Mouse (Mus musculus) left cerebral cortex, adult 2 months (tissue): Measurements from ENCODE around the gene Samd1. TPM values are rescaled to one million over a fixed set of nuclear protein-coding genes. Genes with fewer than 3 reads are reported as not detected.
"Not testable (repeated sequence)": the region's sequence is repeated elsewhere in the genome, so short reads cannot be mapped to it uniquely, and the experiment has no call there.

Source experiments
- DNase-seq, 2 experiments: peaks; one replicate each; pipeline ENCODE4 v3.0.0; 2021 to 2022; ENCODE audit warnings: low spot score in 2 of 2, mixed read lengths in 1 of 2; ENCODE audit errors: extremely low spot score in 1 of 2
- H3K27ac ChIP-seq: fragments of 200-600 bp; 2 replicates; pipeline ENCODE4 v1.8.1; 2022
- H3K4me3 ChIP-seq: fragments of 200-600 bp; 2 replicates; pipeline ENCODE4 v1.8.1; 2022
- CTCF ChIP-seq: fragments of 200-600 bp; IDR thresholded peaks from 2 replicates; pipeline ENCODE4 v1.8.1; 2022; ENCODE audit warnings: antibody characterized with exemption, mild to moderate bottlenecking, moderate library complexity
- intact Hi-C: fragments of 180-260 bp; cut with DNase I; formaldehyde crosslinking; loops from one replicate; pipeline ENCODE4 v1.15.1; 2025
- total RNA-seq, 2 experiments: library from RNA; stranded (reverse); gene quantifications; 2 replicates each; pipeline ENCODE4 v1.2.3; 2021

Gene Samd1
- total RNA-seq, 2 experiments from 2014 or later = 39.3 to 43.7 TPM

DNA sequence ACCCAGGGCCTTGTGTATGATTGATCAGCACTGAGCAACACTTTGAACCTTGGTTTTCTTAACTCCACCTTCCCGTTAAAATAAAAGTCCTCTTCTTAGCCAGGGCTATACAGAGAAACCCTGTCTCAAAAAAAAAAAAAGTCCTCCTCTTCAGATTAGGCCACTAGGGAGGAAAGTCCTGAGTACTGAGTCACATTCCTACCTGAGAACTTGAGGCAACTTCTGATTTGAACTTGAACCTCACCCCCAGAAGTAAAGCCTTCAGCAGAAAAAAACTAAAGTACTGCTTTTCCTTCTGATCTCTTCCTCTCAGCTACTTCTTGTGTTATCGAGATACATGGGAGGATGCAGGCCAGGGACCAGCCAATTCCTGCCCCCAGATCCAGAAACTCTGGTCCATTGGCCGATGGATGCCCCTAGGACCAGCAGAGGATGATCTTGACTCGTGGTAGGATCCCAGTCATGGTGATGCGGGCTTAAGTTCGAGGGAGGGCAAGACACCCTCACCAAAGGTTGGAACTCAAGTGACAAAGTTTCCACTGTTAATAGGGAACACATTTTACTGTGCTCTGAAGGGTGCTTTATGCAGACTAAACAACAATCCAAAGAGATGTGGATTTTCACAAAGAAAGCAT is 6.3 kb downstream of the Samd1 start:
- intact Hi-C loops = no loop called here

DNA sequence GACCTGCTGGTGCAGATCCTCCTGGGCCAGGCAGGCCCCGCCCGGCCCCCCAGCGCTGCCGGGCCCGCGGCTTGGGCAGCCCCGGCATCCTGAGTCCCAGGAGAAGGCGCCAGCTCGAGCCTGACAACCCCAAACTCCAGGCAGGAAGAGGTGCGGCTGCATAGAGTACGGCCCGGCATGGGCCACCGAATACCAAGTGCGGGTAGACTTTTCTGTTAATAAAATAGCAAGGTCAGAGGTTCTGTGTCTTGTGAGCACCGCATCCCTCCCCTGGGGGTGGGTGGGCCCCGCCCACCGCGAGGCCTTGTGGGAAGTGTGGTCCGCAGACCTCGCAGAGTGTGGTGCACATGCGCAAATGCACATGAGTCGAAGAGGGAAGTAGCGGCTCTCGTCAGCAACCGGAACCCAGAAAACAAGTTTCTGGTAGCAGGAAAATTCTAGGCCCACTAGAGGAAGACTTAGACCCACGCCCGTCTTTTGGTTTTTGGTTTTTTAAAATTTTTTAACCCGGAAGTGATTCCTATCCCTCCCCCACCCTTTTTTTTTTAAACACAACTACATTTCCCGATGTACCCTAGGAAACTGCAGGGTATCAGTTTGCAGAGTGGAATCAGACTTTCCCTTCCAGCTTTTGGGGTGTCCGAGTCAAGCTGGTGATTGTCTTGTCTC is 7.2 kb downstream of the Samd1 start:
- peak overlapping the region; percentile 84 for H3K4me3 ChIP-seq
- peak; percentile 89 to 92 for DNase-seq
- intact Hi-C loops = no loop called here
- TF ChIP-seq CTCF = no peak
- H3K27ac ChIP-seq = peak overlapping the region; percentile 88

More for the DNA sequence above, 6.3 kb downstream of the Samd1 start:
- no peak for DNase-seq
- H3K27ac ChIP-seq = peak overlapping the region; percentile 88
- peak overlapping the region; percentile 84 for H3K4me3 ChIP-seq
- no peak for TF ChIP-seq CTCF

DNA sequence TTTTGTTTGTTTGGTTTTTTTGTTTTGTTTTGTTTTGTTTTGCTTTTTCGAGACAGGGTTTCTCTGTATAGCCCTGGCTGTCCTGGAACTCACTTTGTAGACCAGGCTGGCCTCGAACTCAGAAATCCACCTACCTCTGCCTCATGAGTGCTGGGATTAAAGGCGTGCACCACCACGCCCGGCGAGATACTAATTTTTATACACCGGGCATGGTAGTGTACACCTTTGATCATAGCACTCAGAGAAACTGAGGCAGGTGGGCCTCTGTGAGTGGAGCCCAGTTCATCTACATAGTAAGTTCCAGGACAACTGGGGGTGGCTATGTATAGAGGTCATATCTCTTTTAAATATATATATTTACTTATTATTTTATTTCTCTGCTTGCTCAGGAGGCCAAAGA is 8.0 kb downstream of the Samd1 start:
- intact Hi-C loops, H3K4me3 ChIP-seq, DNase-seq, H3K27ac ChIP-seq: not testable (repeated sequence)

DNA sequence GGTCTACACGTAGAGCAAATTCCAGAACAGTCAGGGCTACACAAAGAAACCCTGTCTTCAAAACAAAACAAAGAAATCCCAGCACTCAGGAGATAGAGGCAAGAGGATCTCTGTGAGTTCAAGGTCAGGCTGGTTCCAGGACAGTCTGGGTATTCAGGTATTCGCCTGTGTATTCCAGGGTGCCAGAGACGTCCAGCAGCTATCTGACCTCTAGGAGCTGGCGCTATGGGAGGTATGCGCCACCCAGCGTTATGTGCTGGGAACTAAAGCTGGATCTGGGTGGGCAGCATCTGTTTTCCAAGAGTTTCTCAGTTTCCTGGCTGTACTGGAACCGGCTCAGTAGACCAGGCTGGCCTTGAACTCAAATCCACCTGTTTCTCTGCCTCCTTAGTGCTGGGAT is 10.9 kb downstream of the Samd1 start:
- no peak for DNase-seq
- TF ChIP-seq CTCF = peak; percentile 1
- intact Hi-C loops = no loop called here
- H3K4me3 ChIP-seq = no peak overlapping the region
- no peak overlapping the region for H3K27ac ChIP-seq

DNA sequence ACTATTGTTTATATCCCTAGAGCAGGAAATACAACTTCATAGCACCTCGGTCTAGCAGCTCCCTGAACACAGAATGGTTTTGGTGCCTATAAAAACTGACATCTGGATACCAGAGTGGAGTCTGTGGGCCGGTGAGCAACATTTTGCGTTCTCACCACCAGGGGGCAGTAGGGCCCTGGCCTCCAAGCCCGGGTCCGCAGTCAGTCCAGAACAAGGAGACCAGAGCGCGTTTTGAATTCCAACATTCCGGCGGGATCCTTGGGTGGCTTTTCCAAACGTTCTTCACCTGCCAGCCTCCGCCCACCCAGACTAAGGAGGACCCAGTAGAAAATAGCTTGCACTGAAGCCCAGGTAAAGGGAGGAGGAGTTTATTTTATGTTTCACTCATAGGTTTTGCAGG is 12.4 kb downstream of the Samd1 start:
- TF ChIP-seq CTCF = peak; percentile 98
- intact Hi-C loops = no loop called here
- Histone ChIP-seq H3K4me3 (no peak overlapping the region), H3K27ac (no peak overlapping the region)
- DNase-seq = peak; percentile 81 to 89

DNA sequence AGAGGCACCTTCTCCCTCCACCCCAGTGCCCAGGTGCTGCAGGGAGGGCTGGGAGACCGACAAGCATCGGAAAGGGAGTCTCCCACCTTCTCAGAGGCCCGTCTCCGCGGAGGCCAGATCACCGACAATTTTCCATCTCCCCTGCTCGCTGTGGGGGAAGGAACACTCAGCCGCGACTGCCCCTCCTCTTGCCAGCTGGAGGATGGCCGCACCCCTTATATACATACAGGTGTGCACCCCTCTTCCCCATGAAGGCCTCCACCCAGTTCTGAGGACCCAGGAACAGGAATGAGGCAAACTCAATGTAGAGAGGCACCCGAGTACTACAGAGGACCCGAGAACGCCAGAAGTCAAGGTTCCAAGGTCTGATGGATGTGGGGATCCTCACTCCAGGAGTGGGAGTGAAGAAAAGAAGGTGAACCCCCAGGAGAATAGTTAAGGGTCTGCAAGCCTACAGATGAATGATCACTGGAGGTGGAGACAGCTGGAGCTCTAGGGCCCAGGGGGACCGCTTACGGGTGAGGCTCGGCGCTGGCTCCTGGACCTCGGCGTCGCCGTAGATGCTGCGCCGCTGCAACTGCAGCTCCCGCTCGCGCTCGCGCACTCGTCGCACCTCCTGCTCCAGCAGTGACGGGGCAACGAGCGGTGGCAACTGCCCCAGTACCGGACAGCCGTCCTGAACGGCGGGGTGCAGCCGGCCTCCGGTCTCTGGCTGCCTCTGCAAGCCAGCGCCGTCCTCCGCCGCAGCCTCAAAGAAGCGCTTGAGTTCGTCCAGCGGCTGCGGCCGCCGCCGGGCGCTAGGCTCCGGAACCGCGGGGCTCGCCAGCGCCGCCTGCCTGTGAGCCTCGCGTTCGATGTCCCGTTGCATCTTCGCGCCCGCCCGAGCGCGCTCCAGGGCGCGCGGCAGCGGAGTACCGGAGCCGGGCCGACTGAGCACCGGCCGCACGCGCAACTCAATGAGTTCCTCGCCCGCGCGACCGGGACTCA is 13.4 kb downstream of the Samd1 start:
- peak overlapping the region; percentile 54 for H3K4me3 ChIP-seq
- intact Hi-C loops = no loop called here
- no peak overlapping the region for H3K27ac ChIP-seq
- peak; percentile 83 for TF ChIP-seq CTCF
- peak; percentile 70 to 76 for DNase-seq

DNA sequence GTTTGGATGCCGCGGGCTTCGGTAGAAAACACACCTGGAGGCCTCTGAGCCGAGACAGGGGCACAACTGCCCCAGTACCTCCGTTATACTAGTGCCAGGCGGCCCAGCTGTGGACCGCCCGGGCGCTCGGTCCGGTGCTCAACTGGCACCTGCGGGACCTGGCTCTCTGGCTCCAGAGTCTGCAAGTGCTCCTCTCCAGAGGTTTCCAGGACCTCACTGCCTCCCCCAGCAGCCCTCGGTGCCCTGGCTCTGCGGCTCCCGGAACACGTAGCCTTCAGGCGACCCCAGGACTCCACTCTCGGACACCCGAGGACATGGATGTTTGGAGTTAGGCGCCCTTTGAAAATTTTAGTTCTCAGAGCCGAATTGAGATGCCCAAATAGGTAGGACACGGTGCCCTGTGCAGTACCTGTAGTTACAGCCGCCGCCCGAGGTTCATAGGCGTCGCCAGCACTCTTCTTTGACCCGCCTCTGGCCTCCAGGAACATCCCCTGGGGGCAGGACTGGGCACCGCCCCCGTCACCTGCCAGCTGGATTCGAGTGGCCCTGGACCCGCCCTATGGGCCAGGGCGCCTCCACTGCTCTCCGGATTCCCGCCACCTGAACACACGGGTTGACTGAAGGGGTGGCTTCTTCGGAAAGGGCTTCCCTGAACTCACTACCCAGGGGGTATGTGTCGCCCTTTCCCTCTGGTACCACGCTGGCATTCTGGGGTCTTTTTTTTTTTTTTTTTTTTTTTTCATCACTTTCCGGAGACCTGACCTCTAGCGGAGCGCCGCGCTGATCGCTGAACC is 14.4 kb downstream of the Samd1 start, which contains the start of gene 2210011C24Rik:
Gene 2210011C24Rik, minus strand, starts transcription at position 467 of the 794 bp plus-strand sequence.
- Histone ChIP-seq H3K27ac (no peak within 1 kb of the TSS), H3K4me3 (peak within 1 kb of the TSS; percentile 54)
- no peak for DNase-seq
- no peak for TF ChIP-seq CTCF
- intact Hi-C loops = no loop called here

DNA sequence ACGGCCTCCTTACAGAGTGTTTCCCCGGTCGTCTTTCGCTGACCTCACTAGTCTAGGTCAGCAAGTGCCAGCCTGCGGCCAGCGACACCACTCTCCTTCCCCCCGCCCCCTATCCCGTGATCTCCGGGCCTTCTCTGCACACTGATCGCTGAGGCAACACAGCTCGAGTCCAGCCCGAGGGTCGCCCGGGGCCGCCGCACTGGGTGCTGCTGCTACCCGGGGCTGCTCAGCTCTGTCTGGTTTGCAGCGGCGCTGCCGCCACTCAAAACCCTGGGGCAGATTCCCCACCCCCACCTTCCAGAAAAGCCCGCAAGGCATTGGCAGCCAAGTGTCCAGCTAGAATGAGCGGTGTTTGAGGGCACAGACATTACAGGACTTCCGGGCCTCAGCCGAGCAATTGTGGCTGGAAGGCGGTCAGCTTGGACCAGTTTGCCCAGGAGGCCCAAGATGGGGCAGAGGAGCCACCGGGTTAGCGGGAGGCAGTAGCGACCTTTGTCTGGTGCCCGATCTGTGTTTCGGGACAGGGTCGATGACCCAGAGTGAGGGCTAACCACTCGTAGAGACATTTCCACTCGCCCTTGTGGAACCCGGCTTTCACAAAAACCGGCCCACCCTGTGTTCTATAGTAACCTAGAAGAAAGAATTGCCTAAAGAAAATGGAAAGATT is 15.2 kb downstream of the Samd1 start:
- intact Hi-C loops = no loop called here
- Histone ChIP-seq H3K27ac (no peak overlapping the region), H3K4me3 (no peak overlapping the region)
- no peak for DNase-seq
- no peak for TF ChIP-seq CTCF

DNA sequence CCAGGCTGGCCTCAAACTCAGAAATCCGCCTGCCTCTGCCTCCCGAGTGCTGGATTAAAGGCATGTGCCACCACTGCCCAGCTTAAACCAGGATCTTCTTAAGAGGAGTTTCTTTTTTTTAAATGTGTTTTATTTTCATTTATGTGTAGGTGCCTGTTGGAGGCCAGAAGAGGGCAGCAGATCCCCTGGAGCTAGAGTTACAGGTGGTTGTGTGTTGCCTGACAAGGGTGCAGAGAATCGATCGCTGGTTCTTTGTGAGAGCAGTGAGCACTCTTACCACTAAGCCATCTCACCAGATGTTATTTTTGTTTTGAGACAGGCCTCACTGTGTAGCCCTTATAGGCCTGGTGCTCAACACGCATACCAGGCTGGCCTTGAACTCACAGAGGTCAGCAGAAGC is 18.4 kb downstream of the Samd1 start:
- DNase-seq = no peak
- no peak overlapping the region for H3K4me3 ChIP-seq
- no peak; the same call in 1 of the 2 replicates for TF ChIP-seq CTCF
- H3K27ac ChIP-seq = no peak overlapping the region
- intact Hi-C loops = no loop called here

DNA sequence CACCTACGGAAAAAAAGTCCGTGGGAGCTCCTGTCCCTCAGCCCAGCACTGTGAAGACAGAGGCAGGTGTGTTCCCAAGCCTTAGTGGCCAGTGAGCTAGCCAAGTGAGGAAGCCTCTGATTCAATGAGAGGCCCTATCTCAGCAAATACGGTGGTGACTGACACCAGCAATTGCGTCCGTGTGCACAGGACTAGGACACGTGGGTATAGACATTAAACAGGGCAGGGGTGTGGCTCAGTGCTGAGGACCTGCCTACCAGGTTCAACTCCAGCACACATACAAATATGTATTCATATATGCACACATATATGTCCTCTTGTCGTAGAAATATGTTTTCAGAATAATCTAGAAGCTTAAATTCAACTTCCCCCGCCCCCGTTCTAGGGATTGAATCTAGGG is 22.3 kb downstream of the Samd1 start:
- no peak for TF ChIP-seq CTCF
- no peak overlapping the region for H3K27ac ChIP-seq
- DNase-seq = no peak
- intact Hi-C loops = no loop called here
- no peak overlapping the region for H3K4me3 ChIP-seq

DNA sequence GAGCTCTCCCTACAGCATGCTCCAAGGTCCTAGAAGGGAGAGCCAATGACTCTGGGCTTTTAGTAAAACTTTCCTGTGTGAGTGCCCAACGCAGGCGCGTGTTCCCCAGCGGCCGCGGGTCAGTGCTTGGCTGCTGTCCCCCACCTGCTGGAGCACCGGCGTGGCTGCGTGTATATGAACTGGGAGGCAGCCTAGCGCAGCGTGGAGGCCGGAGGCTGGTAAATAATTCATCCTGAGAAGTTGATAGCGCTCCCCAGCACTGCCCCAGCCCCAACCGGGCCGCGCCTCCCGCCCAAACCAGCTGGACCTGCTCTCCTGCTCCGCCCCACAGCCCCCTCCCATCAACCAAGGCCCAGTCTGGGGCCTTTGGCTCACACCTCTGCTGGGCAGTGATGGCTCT is 23.6 kb downstream of the Samd1 start, which contains the start of gene Palm3:
Gene Palm3, plus strand, starts transcription at position 376 of the 400 bp plus-strand sequence.
- TF ChIP-seq CTCF = no peak
- no peak within 1 kb of the TSS for H3K27ac ChIP-seq
- intact Hi-C loops = no loop called here
- no peak within 1 kb of the TSS for H3K4me3 ChIP-seq
- no peak for DNase-seq
